Mouse (Mus musculus): ENCODE measurements around the gene Vipr1. TPM values are rescaled to one million over a fixed set of nuclear protein-coding genes. Genes with fewer than 3 reads are reported as not detected.

Gene Vipr1
- polyA plus RNA-seq, 1 experiment from 2014 or later = 0.08 TPM

GRCm38 (mm10) chr9:121657143-121657542 lies 14.6 kb downstream of the Vipr1 start:
- Histone ChIP-seq H3K9me3 (replicated peaks; ENCODE audit: control insufficient read depth, low read length) (no peaks in the 10 kb centered on the region), H3K4me1 (ENCODE audit: control insufficient read depth, insufficient read depth, low read length) (no peaks in the 10 kb centered on the region), H3K27me3 (ENCODE audit: control insufficient read depth, insufficient read depth, low read length) (no peaks in the 10 kb centered on the region), H3K36me3 (replicated peaks; ENCODE audit: control insufficient read depth, insufficient read depth, low read depth, low read length) (no peaks in the 10 kb centered on the region), H3K4me2 (ENCODE audit: low read depth, low read length) (no peak overlapping the region), H3K4me3 (ENCODE audit: low read depth, low read length) (no peak overlapping the region), H3K27ac (replicated peaks; ENCODE audit: low read depth, low read length) (no peak overlapping the region), H3K9ac (replicated peaks; ENCODE audit: low read length) (no peak overlapping the region)
- ATAC-seq (replicated peaks; ENCODE audit: insufficient number of reproducible peaks, low FRiP score, low TSS enrichment, low read depth) = no peak
- 76% methylated on average over 13 of the region's 13 CpGs for WGBS
- no peak for DNase-seq (ENCODE audit: low spot score)

- no peak for DNase-seq (ENCODE audit: low spot score)
These were observed 15.7 kb downstream of the Vipr1 start for GRCm38 (mm10) chr9:121658248-121658647.

GRCm38 (mm10) chr9:121659791-121660190 lies 17.3 kb downstream of the Vipr1 start:
- H3K4me1 ChIP-seq (ENCODE audit: control insufficient read depth, insufficient read depth, low read length) = no peaks in the 10 kb centered on the region
- H3K4me2 ChIP-seq (ENCODE audit: low read depth, low read length) = no peak overlapping the region
- no peaks in the 10 kb centered on the region for H3K9me3 ChIP-seq (replicated peaks; ENCODE audit: control insufficient read depth, low read length)
- no peaks in the 10 kb centered on the region for H3K36me3 ChIP-seq (replicated peaks; ENCODE audit: control insufficient read depth, insufficient read depth, low read depth, low read length)
- DNase-seq (ENCODE audit: low spot score) (no peak), ATAC-seq (replicated peaks; ENCODE audit: insufficient number of reproducible peaks, low FRiP score, low TSS enrichment, low read depth) (no peak)
- H3K4me3 ChIP-seq (ENCODE audit: low read depth, low read length) = no peak overlapping the region
- H3K27ac ChIP-seq (replicated peaks; ENCODE audit: low read depth, low read length) = no peak overlapping the region
- no peak overlapping the region for H3K9ac ChIP-seq (replicated peaks; ENCODE audit: low read length)
- H3K27me3 ChIP-seq (ENCODE audit: control insufficient read depth, insufficient read depth, low read length) = no peaks in the 10 kb centered on the region
- 81% methylated on average over 7 of the region's 7 CpGs for WGBS

More at GRCm38 (mm10) chr9:121658248-121658647, 15.7 kb downstream of the Vipr1 start:
- H3K27me3 ChIP-seq (ENCODE audit: control insufficient read depth, insufficient read depth, low read length) = no peaks in the 10 kb centered on the region
- no peaks in the 10 kb centered on the region for H3K4me1 ChIP-seq (ENCODE audit: control insufficient read depth, insufficient read depth, low read length)
- H3K9me3 ChIP-seq (replicated peaks; ENCODE audit: control insufficient read depth, low read length) = no peaks in the 10 kb centered on the region
- H3K36me3 ChIP-seq (replicated peaks; ENCODE audit: control insufficient read depth, insufficient read depth, low read depth, low read length) = no peaks in the 10 kb centered on the region
- no peak overlapping the region for H3K4me3 ChIP-seq (ENCODE audit: low read depth, low read length)
- WGBS = 82% methylated on average over 7 of the region's 7 CpGs
- H3K9ac ChIP-seq (replicated peaks; ENCODE audit: low read length) = no peak overlapping the region
- no peak overlapping the region for H3K4me2 ChIP-seq (ENCODE audit: low read depth, low read length)
- no peak for ATAC-seq (replicated peaks; ENCODE audit: insufficient number of reproducible peaks, low FRiP score, low TSS enrichment, low read depth)
- no peak overlapping the region for H3K27ac ChIP-seq (replicated peaks; ENCODE audit: low read depth, low read length)

- H3K4me3 ChIP-seq (ENCODE audit: low read depth, low read length) = no peak overlapping the region
- WGBS = 70% methylated on average over 6 of the region's 6 CpGs
- H3K4me2 ChIP-seq (ENCODE audit: low read depth, low read length) = no peak overlapping the region
- H3K36me3 ChIP-seq (replicated peaks; ENCODE audit: control insufficient read depth, insufficient read depth, low read depth, low read length) = no peaks in the 10 kb centered on the region
- DNase-seq (ENCODE audit: low spot score) (no peak), ATAC-seq (replicated peaks; ENCODE audit: insufficient number of reproducible peaks, low FRiP score, low TSS enrichment, low read depth) (no peak)
- H3K9me3 ChIP-seq (replicated peaks; ENCODE audit: control insufficient read depth, low read length) = no peaks in the 10 kb centered on the region
- no peaks in the 10 kb centered on the region for H3K4me1 ChIP-seq (ENCODE audit: control insufficient read depth, insufficient read depth, low read length)
- no peak overlapping the region for H3K9ac ChIP-seq (replicated peaks; ENCODE audit: low read length)
- no peak overlapping the region for H3K27ac ChIP-seq (replicated peaks; ENCODE audit: low read depth, low read length)
- H3K27me3 ChIP-seq (ENCODE audit: control insufficient read depth, insufficient read depth, low read length) = no peaks in the 10 kb centered on the region
These were observed 21.0 kb downstream of the Vipr1 start for GRCm38 (mm10) chr9:121663467-121663866.

- WGBS = 91% methylated on average over 5 of the region's 5 CpGs
These were observed 21.6 kb downstream of the Vipr1 start for GRCm38 (mm10) chr9:121664104-121664503.

GRCm38 (mm10) chr9:121666957-121667630 lies 24.6 kb downstream of the Vipr1 start:
- 71% methylated on average over 16 of the region's 16 CpGs for WGBS
- no peak overlapping the region for H3K4me3 ChIP-seq (ENCODE audit: low read depth, low read length)
- no peaks in the 10 kb centered on the region for H3K9me3 ChIP-seq (replicated peaks; ENCODE audit: control insufficient read depth, low read length)
- no peak overlapping the region for H3K27ac ChIP-seq (replicated peaks; ENCODE audit: low read depth, low read length)
- no peaks in the 10 kb centered on the region for H3K36me3 ChIP-seq (replicated peaks; ENCODE audit: control insufficient read depth, insufficient read depth, low read depth, low read length)
- H3K27me3 ChIP-seq (ENCODE audit: control insufficient read depth, insufficient read depth, low read length) = no peaks in the 10 kb centered on the region
- no peak overlapping the region for H3K4me2 ChIP-seq (ENCODE audit: low read depth, low read length)
- ATAC-seq (replicated peaks; ENCODE audit: insufficient number of reproducible peaks, low FRiP score, low TSS enrichment, low read depth) (0 out of 2 replicates have a peak, but pooled peaks have one; percentile 4), DNase-seq (ENCODE audit: low spot score) (no peak)
- H3K9ac ChIP-seq (replicated peaks; ENCODE audit: low read length) = no peak overlapping the region
- no peaks in the 10 kb centered on the region for H3K4me1 ChIP-seq (ENCODE audit: control insufficient read depth, insufficient read depth, low read length)

More at GRCm38 (mm10) chr9:121664104-121664503, 21.6 kb downstream of the Vipr1 start:
- Histone ChIP-seq H3K4me2 (ENCODE audit: low read depth, low read length) (no peak overlapping the region), H3K27ac (replicated peaks; ENCODE audit: low read depth, low read length) (no peak overlapping the region), H3K4me3 (ENCODE audit: low read depth, low read length) (no peak overlapping the region), H3K36me3 (replicated peaks; ENCODE audit: control insufficient read depth, insufficient read depth, low read depth, low read length) (no peaks in the 10 kb centered on the region), H3K9me3 (replicated peaks; ENCODE audit: control insufficient read depth, low read length) (no peaks in the 10 kb centered on the region), H3K4me1 (ENCODE audit: control insufficient read depth, insufficient read depth, low read length) (no peaks in the 10 kb centered on the region), H3K9ac (replicated peaks; ENCODE audit: low read length) (no peak overlapping the region), H3K27me3 (ENCODE audit: control insufficient read depth, insufficient read depth, low read length) (no peaks in the 10 kb centered on the region)
- ATAC-seq (replicated peaks; ENCODE audit: insufficient number of reproducible peaks, low FRiP score, low TSS enrichment, low read depth) (no peak), DNase-seq (ENCODE audit: low spot score) (no peak)

GRCm38 (mm10) chr9:121667822-121668221 lies 25.3 kb downstream of the Vipr1 start:
- no peaks in the 10 kb centered on the region for H3K36me3 ChIP-seq (replicated peaks; ENCODE audit: control insufficient read depth, insufficient read depth, low read depth, low read length)
- H3K9me3 ChIP-seq (replicated peaks; ENCODE audit: control insufficient read depth, low read length) = no peaks in the 10 kb centered on the region
- WGBS = 80% methylated on average over 11 of the region's 11 CpGs
- no peak overlapping the region for H3K4me3 ChIP-seq (ENCODE audit: low read depth, low read length)
- no peaks in the 10 kb centered on the region for H3K4me1 ChIP-seq (ENCODE audit: control insufficient read depth, insufficient read depth, low read length)
- no peak overlapping the region for H3K4me2 ChIP-seq (ENCODE audit: low read depth, low read length)
- H3K9ac ChIP-seq (replicated peaks; ENCODE audit: low read length) = no peak overlapping the region
- DNase-seq (ENCODE audit: low spot score) (no peak), ATAC-seq (replicated peaks; ENCODE audit: insufficient number of reproducible peaks, low FRiP score, low TSS enrichment, low read depth) (0 out of 2 replicates have a peak, but pooled peaks have one; percentile 1)
- no peak overlapping the region for H3K27ac ChIP-seq (replicated peaks; ENCODE audit: low read depth, low read length)
- H3K27me3 ChIP-seq (ENCODE audit: control insufficient read depth, insufficient read depth, low read length) = no peaks in the 10 kb centered on the region

GRCm38 (mm10) chr9:121669348-121669791 lies 26.9 kb downstream of the Vipr1 start:
- Histone ChIP-seq H3K27ac (replicated peaks; ENCODE audit: low read depth, low read length) (no peak overlapping the region), H3K9ac (replicated peaks; ENCODE audit: low read length) (peak overlapping the region; percentile 10; the same call in 1 of the 2 replicates), H3K4me3 (ENCODE audit: low read depth, low read length) (peak overlapping the region; percentile 5), H3K36me3 (replicated peaks; ENCODE audit: control insufficient read depth, insufficient read depth, low read depth, low read length) (no peaks in the 10 kb centered on the region), H3K9me3 (replicated peaks; ENCODE audit: control insufficient read depth, low read length) (no peaks in the 10 kb centered on the region), H3K27me3 (ENCODE audit: control insufficient read depth, insufficient read depth, low read length) (no peaks in the 10 kb centered on the region), H3K4me1 (ENCODE audit: control insufficient read depth, insufficient read depth, low read length) (no peaks in the 10 kb centered on the region), H3K4me2 (ENCODE audit: low read depth, low read length) (peak overlapping the region; percentile 42)
- DNase-seq (ENCODE audit: low spot score) = peak; percentile 83
- WGBS = under 1% methylated on average over 28 of the region's 28 CpGs
- no peak; the same call in 1 of the 2 replicates for ATAC-seq (replicated peaks; ENCODE audit: insufficient number of reproducible peaks, low FRiP score, low TSS enrichment, low read depth)
